Mouse (Mus musculus): Measurements from ENCODE around the gene Mindy1.

DNA sequence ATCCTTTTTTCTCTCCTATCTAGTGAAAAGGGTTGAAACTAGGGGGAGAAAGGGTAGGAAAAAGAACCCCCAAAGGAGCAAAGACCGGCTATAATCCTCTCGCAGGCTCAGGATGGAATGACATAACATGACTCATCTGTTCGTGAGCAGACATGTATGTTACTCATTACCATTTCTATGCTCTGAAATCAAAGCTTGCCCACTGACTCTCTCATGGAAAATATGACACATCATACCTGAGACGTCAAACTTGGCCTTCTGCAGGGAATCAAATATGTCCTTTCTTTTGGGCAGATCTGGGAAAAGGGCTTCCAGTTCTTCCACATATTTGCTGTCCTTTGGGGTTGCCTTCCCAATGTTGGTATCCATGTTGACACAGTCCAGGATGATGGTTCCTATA, 19.2 kb upstream of the Mindy1 start:
- TF ChIP-seq MYOD1 (IDR thresholded peaks at IDR 0.05; ENCODE audit: control insufficient read depth in 1 of 3, insufficient read length in 2 of 3, low read depth in 2 of 3) (no peak), POLR2A (IDR thresholded peaks at IDR 0.05; ENCODE audit: insufficient read length, low read depth) (no peak), E2F4 (IDR thresholded peaks at IDR 0.05; ENCODE audit: insufficient read depth) (no peak), USF1 (IDR thresholded peaks at IDR 0.05; ENCODE audit: low read depth) (no peak), SRF (IDR thresholded peaks at IDR 0.05; ENCODE audit: control insufficient read depth, insufficient read length, low read depth) (no peak), POLR2AphosphoS2 (IDR thresholded peaks at IDR 0.05; ENCODE audit: insufficient read length, low read depth) (no peak), REST (IDR thresholded peaks at IDR 0.05; ENCODE audit: insufficient read depth, insufficient read length) (no peak), MAX (IDR thresholded peaks at IDR 0.05; ENCODE audit: low read depth) (no peak), TCF3 (IDR thresholded peaks at IDR 0.05; ENCODE audit: insufficient read length, low read depth) (no peak), MYOG (IDR thresholded peaks at IDR 0.05; ENCODE audit: control insufficient read depth in 1 of 3, insufficient read depth in 1 of 3, insufficient read length in 2 of 3, low read depth in 2 of 3) (no peak)
